Mouse (Mus musculus): ENCODE data around the gene AI464131. TPM values are rescaled to one million over a fixed set of nuclear protein-coding genes. Genes with fewer than 3 reads are reported as not detected.

Gene AI464131
- polyA plus RNA-seq, 1 experiment from 2014 or later = 3.2 TPM

GRCm38 (mm10) chr4:41500787-41501186 is 2.1 kb downstream of the AI464131 start:
- Histone ChIP-seq H3K9me3 (replicated peaks; ENCODE audit: control insufficient read depth, low read length) (no peaks in the 10 kb centered on the region), H3K4me1 (ENCODE audit: control insufficient read depth, insufficient read depth, low read length) (peaks cover 21% of the 10 kb centered on the region), H3K9ac (ENCODE audit: low read length) (no peak overlapping the region), H3K27me3 (ENCODE audit: control insufficient read depth, insufficient read depth, low read length) (peaks cover 60% of the 10 kb centered on the region), H3K4me3 (ENCODE audit: low read length) (no peak overlapping the region), H3K36me3 (ENCODE audit: control insufficient read depth, insufficient read depth) (no peaks in the 10 kb centered on the region), H3K4me2 (ENCODE audit: low read depth, low read length) (no peak overlapping the region), H3K27ac (ENCODE audit: low read length) (no peak overlapping the region)
- ATAC-seq (replicated peaks; ENCODE audit: extremely low read depth, insufficient read depth, low FRiP score) = no peak
- WGBS = 84% methylated on average over 4 of the region's 4 CpGs

- no peak overlapping the region for H3K4me3 ChIP-seq (ENCODE audit: low read length)
- H3K4me1 ChIP-seq (ENCODE audit: control insufficient read depth, insufficient read depth, low read length) = peaks cover 24% of the 10 kb centered on the region
- no peak overlapping the region for H3K4me2 ChIP-seq (ENCODE audit: low read depth, low read length)
- peaks cover 60% of the 10 kb centered on the region for H3K27me3 ChIP-seq (ENCODE audit: control insufficient read depth, insufficient read depth, low read length)
- H3K9ac ChIP-seq (ENCODE audit: low read length) = no peak overlapping the region
- WGBS = 70% methylated on average over 8 of the region's 8 CpGs
- no peak for ATAC-seq (replicated peaks; ENCODE audit: extremely low read depth, insufficient read depth, low FRiP score)
- H3K27ac ChIP-seq (ENCODE audit: low read length) = no peak overlapping the region
- H3K36me3 ChIP-seq (ENCODE audit: control insufficient read depth, insufficient read depth) = no peaks in the 10 kb centered on the region
- H3K9me3 ChIP-seq (replicated peaks; ENCODE audit: control insufficient read depth, low read length) = no peaks in the 10 kb centered on the region
These were observed 3.3 kb downstream of the AI464131 start for GRCm38 (mm10) chr4:41499619-41500018.

- no peak overlapping the region for H3K9ac ChIP-seq (ENCODE audit: low read length)
- peaks cover 60% of the 10 kb centered on the region for H3K27me3 ChIP-seq (ENCODE audit: control insufficient read depth, insufficient read depth, low read length)
- H3K4me3 ChIP-seq (ENCODE audit: low read length) = peak overlapping the region; percentile 34
- 9% methylated on average over 43 of the region's 43 CpGs for WGBS
- H3K9me3 ChIP-seq (replicated peaks; ENCODE audit: control insufficient read depth, low read length) = no peaks in the 10 kb centered on the region
- no peak for ATAC-seq (replicated peaks; ENCODE audit: extremely low read depth, insufficient read depth, low FRiP score)
- H3K4me2 ChIP-seq (ENCODE audit: low read depth, low read length) = peak overlapping the region; percentile 58
- H3K27ac ChIP-seq (ENCODE audit: low read length) = no peak overlapping the region
- H3K4me1 ChIP-seq (ENCODE audit: control insufficient read depth, insufficient read depth, low read length) = peaks cover 24% of the 10 kb centered on the region
- H3K36me3 ChIP-seq (ENCODE audit: control insufficient read depth, insufficient read depth) = no peaks in the 10 kb centered on the region
These were observed 3.9 kb downstream of the AI464131 start for GRCm38 (mm10) chr4:41498921-41499391.

- ATAC-seq (replicated peaks; ENCODE audit: extremely low read depth, insufficient read depth, low FRiP score) = no peak
- peaks cover 24% of the 10 kb centered on the region for H3K4me1 ChIP-seq (ENCODE audit: control insufficient read depth, insufficient read depth, low read length)
- no peak overlapping the region for H3K27ac ChIP-seq (ENCODE audit: low read length)
These were observed 4.7 kb downstream of the AI464131 start for GRCm38 (mm10) chr4:41497995-41498845.

GRCm38 (mm10) chr4:41497579-41497978 is 5.3 kb downstream of the AI464131 start:
- ATAC-seq (replicated peaks; ENCODE audit: extremely low read depth, insufficient read depth, low FRiP score) = no peak
- peak overlapping the region; percentile 58 for H3K4me2 ChIP-seq (ENCODE audit: low read depth, low read length)
- H3K9me3 ChIP-seq (replicated peaks; ENCODE audit: control insufficient read depth, low read length) = no peaks in the 10 kb centered on the region
- peaks cover 60% of the 10 kb centered on the region for H3K27me3 ChIP-seq (ENCODE audit: control insufficient read depth, insufficient read depth, low read length)
- H3K9ac ChIP-seq (ENCODE audit: low read length) = no peak overlapping the region
- peak overlapping the region; percentile 34 for H3K4me3 ChIP-seq (ENCODE audit: low read length)
- no peaks in the 10 kb centered on the region for H3K36me3 ChIP-seq (ENCODE audit: control insufficient read depth, insufficient read depth)
- no peak overlapping the region for H3K27ac ChIP-seq (ENCODE audit: low read length)
- H3K4me1 ChIP-seq (ENCODE audit: control insufficient read depth, insufficient read depth, low read length) = peaks cover 24% of the 10 kb centered on the region
- 8% methylated on average over 34 of the region's 34 CpGs for WGBS

More at GRCm38 (mm10) chr4:41497995-41498845, 4.7 kb downstream of the AI464131 start:
- peak overlapping the region; percentile 58 for H3K4me2 ChIP-seq (ENCODE audit: low read depth, low read length)
- peak overlapping the region; percentile 34 for H3K4me3 ChIP-seq (ENCODE audit: low read length)
- 11% methylated on average over 72 of the region's 72 CpGs for WGBS
- H3K9me3 ChIP-seq (replicated peaks; ENCODE audit: control insufficient read depth, low read length) = no peaks in the 10 kb centered on the region
- no peak overlapping the region for H3K9ac ChIP-seq (ENCODE audit: low read length)
- H3K36me3 ChIP-seq (ENCODE audit: control insufficient read depth, insufficient read depth) = no peaks in the 10 kb centered on the region
- peaks cover 60% of the 10 kb centered on the region for H3K27me3 ChIP-seq (ENCODE audit: control insufficient read depth, insufficient read depth, low read length)

- Histone ChIP-seq H3K9ac (ENCODE audit: low read length) (no peak overlapping the region), H3K27ac (ENCODE audit: low read length) (no peak overlapping the region), H3K9me3 (replicated peaks; ENCODE audit: control insufficient read depth, low read length) (no peaks in the 10 kb centered on the region), H3K36me3 (ENCODE audit: control insufficient read depth, insufficient read depth) (no peaks in the 10 kb centered on the region), H3K4me2 (ENCODE audit: low read depth, low read length) (no peak overlapping the region), H3K4me1 (ENCODE audit: control insufficient read depth, insufficient read depth, low read length) (peaks cover 21% of the 10 kb centered on the region), H3K27me3 (ENCODE audit: control insufficient read depth, insufficient read depth, low read length) (peaks cover 60% of the 10 kb centered on the region), H3K4me3 (ENCODE audit: low read length) (peak overlapping the region; percentile 34; the same call in 1 of the 2 replicates)
- no peak for ATAC-seq (replicated peaks; ENCODE audit: extremely low read depth, insufficient read depth, low FRiP score)
- 60% methylated on average over 5 of the region's 5 CpGs for WGBS
These were observed 5.8 kb downstream of the AI464131 start for GRCm38 (mm10) chr4:41497046-41497445.

- 63% methylated on average over 11 of the region's 11 CpGs for WGBS
- ATAC-seq (replicated peaks; ENCODE audit: extremely low read depth, insufficient read depth, low FRiP score) = peak; percentile 63; the same call in 1 of the 2 replicates
- H3K27me3 ChIP-seq (ENCODE audit: control insufficient read depth, insufficient read depth, low read length) = peaks cover 49% of the 10 kb centered on the region
- no peaks in the 10 kb centered on the region for H3K36me3 ChIP-seq (ENCODE audit: control insufficient read depth, insufficient read depth)
- no peak overlapping the region for H3K9ac ChIP-seq (ENCODE audit: low read length)
- H3K4me1 ChIP-seq (ENCODE audit: control insufficient read depth, insufficient read depth, low read length) = peaks cover 21% of the 10 kb centered on the region
- no peak overlapping the region for H3K27ac ChIP-seq (ENCODE audit: low read length)
- H3K4me2 ChIP-seq (ENCODE audit: low read depth, low read length) = no peak overlapping the region
- H3K9me3 ChIP-seq (replicated peaks; ENCODE audit: control insufficient read depth, low read length) = no peaks in the 10 kb centered on the region
- no peak overlapping the region for H3K4me3 ChIP-seq (ENCODE audit: low read length)
These were observed 7.0 kb downstream of the AI464131 start for GRCm38 (mm10) chr4:41495850-41496249.

GRCm38 (mm10) chr4:41495076-41495475 is 7.8 kb downstream of the AI464131 start:
- no peak overlapping the region for H3K9ac ChIP-seq (ENCODE audit: low read length)
- peaks cover 21% of the 10 kb centered on the region for H3K4me1 ChIP-seq (ENCODE audit: control insufficient read depth, insufficient read depth, low read length)
- peaks cover 41% of the 10 kb centered on the region for H3K27me3 ChIP-seq (ENCODE audit: control insufficient read depth, insufficient read depth, low read length)
- H3K4me3 ChIP-seq (ENCODE audit: low read length) = no peak overlapping the region
- H3K4me2 ChIP-seq (ENCODE audit: low read depth, low read length) = no peak overlapping the region
- no peak overlapping the region for H3K27ac ChIP-seq (ENCODE audit: low read length)
- H3K9me3 ChIP-seq (replicated peaks; ENCODE audit: control insufficient read depth, low read length) = no peaks in the 10 kb centered on the region
- ATAC-seq (replicated peaks; ENCODE audit: extremely low read depth, insufficient read depth, low FRiP score) = no peak
- 83% methylated on average over 4 of the region's 4 CpGs for WGBS
- no peaks in the 10 kb centered on the region for H3K36me3 ChIP-seq (ENCODE audit: control insufficient read depth, insufficient read depth)

GRCm38 (mm10) chr4:41494378-41494777 is 8.5 kb downstream of the AI464131 start:
- no peak overlapping the region for H3K27ac ChIP-seq (ENCODE audit: low read length)
- no peak overlapping the region for H3K9ac ChIP-seq (ENCODE audit: low read length)
- H3K4me1 ChIP-seq (ENCODE audit: control insufficient read depth, insufficient read depth, low read length) = peaks cover 21% of the 10 kb centered on the region
- H3K4me2 ChIP-seq (ENCODE audit: low read depth, low read length) = no peak overlapping the region
- H3K9me3 ChIP-seq (replicated peaks; ENCODE audit: control insufficient read depth, low read length) = no peaks in the 10 kb centered on the region
- H3K36me3 ChIP-seq (ENCODE audit: control insufficient read depth, insufficient read depth) = no peaks in the 10 kb centered on the region
- no peak overlapping the region for H3K4me3 ChIP-seq (ENCODE audit: low read length)
- no peak for ATAC-seq (replicated peaks; ENCODE audit: extremely low read depth, insufficient read depth, low FRiP score)
- 43% methylated on average over 3 of the region's 3 CpGs for WGBS
- peaks cover 34% of the 10 kb centered on the region for H3K27me3 ChIP-seq (ENCODE audit: control insufficient read depth, insufficient read depth, low read length)
